Mouse (Mus musculus) myocyte (in vitro differentiated cells): ENCODE results near the gene Mon2.

ENCODE experiments used
- CEBPB ChIP-seq: IDR thresholded peaks from 2 replicates; pipeline ENCODE4 v1.6.1; 2011; ENCODE audit warnings: mild to moderate bottlenecking, moderate library complexity; ENCODE audit not compliant: poor library complexity, insufficient read depth, severe bottlenecking
- MAX ChIP-seq: IDR thresholded peaks from one replicate; pipeline ENCODE4 v1.6.1; 2011; ENCODE audit warnings: low read depth, mild to moderate bottlenecking, control low read depth
- MYOD1 ChIP-seq, 3 experiments: IDR thresholded peaks; one replicate each; pipeline ENCODE4 v1.6.1; 2011; ENCODE audit warnings: control low read depth in 2 of 3, low read depth in 2 of 3, mild to moderate bottlenecking in 2 of 3, moderate library complexity in 1 of 3; ENCODE audit not compliant: insufficient read length in 2 of 3, control insufficient read depth in 1 of 3
- MYOG ChIP-seq, 3 experiments: IDR thresholded peaks; one replicate each; pipeline ENCODE4 v1.6.1; 2011; ENCODE audit warnings: control low read depth in 2 of 3, low read depth in 2 of 3, mild to moderate bottlenecking in 2 of 3; ENCODE audit not compliant: insufficient read length in 2 of 3, control insufficient read depth in 1 of 3, insufficient read depth in 1 of 3
- POLR2A ChIP-seq: IDR thresholded peaks from one replicate; pipeline ENCODE4 v1.6.1; 2011; ENCODE audit warnings: low read depth, mild to moderate bottlenecking, control low read depth, moderate library complexity; ENCODE audit not compliant: insufficient read length
- TCF12 ChIP-seq: IDR thresholded peaks from one replicate; pipeline ENCODE4 v1.6.1; 2011; ENCODE audit warnings: mild to moderate bottlenecking, control low read depth; ENCODE audit not compliant: poor library complexity, insufficient read depth, severe bottlenecking
- TCF3 ChIP-seq: IDR thresholded peaks from one replicate; pipeline ENCODE4 v1.6.1; 2011; ENCODE audit warnings: low read depth, control low read depth; ENCODE audit not compliant: insufficient read length
- USF1 ChIP-seq: IDR thresholded peaks from one replicate; pipeline ENCODE4 v1.6.1; 2011; ENCODE audit warnings: low read depth, mild to moderate bottlenecking, control low read depth, moderate library complexity

DNA sequence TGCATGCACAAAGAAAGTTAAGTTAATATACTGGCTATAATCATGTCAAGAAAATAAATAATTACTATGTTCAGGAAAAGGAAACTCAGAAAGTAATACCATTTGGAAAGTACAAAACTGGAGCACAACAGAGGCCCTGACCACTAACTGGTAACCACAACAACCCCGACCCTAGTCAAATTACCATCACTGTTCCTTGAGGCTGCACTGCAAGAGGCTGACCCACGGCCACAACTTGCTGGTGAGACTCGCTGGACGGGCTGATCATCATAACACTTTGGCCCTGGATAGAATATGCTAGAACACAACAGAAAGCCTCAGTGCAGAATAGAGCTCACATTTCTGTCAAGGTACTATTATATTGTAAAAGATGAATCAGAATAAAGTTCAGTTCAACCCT lies 47.4 kb downstream of the Mon2 start:
- no peak for TF ChIP-seq MYOD1 (IDR thresholded peaks at IDR 0.05; ENCODE audit: control insufficient read depth in 1 of 3, insufficient read length in 2 of 3, low read depth in 2 of 3)
- no peak for TF ChIP-seq TCF3
- TF ChIP-seq POLR2A, result no peak
- TF ChIP-seq TCF12, result no peak
- no peak for TF ChIP-seq MAX
- no peak for TF ChIP-seq USF1
- TF ChIP-seq MYOG (IDR thresholded peaks at IDR 0.05; ENCODE audit: control insufficient read depth in 1 of 3, insufficient read depth in 1 of 3, insufficient read length in 2 of 3, low read depth in 2 of 3), result no peak
- TF ChIP-seq CEBPB, result no peak
